Mouse (Mus musculus) brain, embryonic 14.5 days (tissue): ENCODE measurements around the gene 1700017D01Rik.

ENCODE experiments used
- CTCF ChIP-seq: fragments of 200-500 bp; IDR thresholded peaks from 2 replicates; pipeline ENCODE4 v1.5.1; 2012; ENCODE audit warnings: inconsistent platforms, mild to moderate bottlenecking, moderate library complexity, borderline replicate concordance; ENCODE audit not compliant: insufficient read depth, insufficient read length; ENCODE audit errors: extremely low read depth
- POLR2A ChIP-seq: fragments of 200-500 bp; IDR thresholded peaks from 2 replicates; pipeline ENCODE4 v1.6.1; 2012; ENCODE audit warnings: mild to moderate bottlenecking, inconsistent platforms, borderline replicate concordance; ENCODE audit not compliant: poor library complexity, insufficient read depth, insufficient read length, severe bottlenecking; ENCODE audit errors: extremely low read depth

GRCm38 (mm10) chr19:11070364-11070763 lies 60.3 kb downstream of the 1700017D01Rik start:
- no peak for TF ChIP-seq CTCF
- TF ChIP-seq POLR2A: no peak
